Mouse (Mus musculus) MEL (cell line): Measurements from ENCODE around the gene Zfp810. TPM values are rescaled to one million over a fixed set of nuclear protein-coding genes. Genes with fewer than 3 reads are reported as not detected.

Source experiments
- DNase-seq: peaks from one replicate; pipeline ENCODE4 v3.0.0; 2011; ENCODE audit warnings: low read depth, low spot score
- H3K27ac ChIP-seq: 2 replicates; pipeline ENCODE4 v1.5.1; 2012; ENCODE audit warnings: low read depth, mild to moderate bottlenecking, control low read depth, low read length, moderate library complexity; ENCODE audit not compliant: control insufficient read depth
- H3K27me3 ChIP-seq, 2 experiments: fragments of 150-350 bp in 1 of 2; sonication (generic) in 1 of 2; 2 replicates each; pipeline ENCODE4 v1.6.1; 2012; ENCODE audit warnings: low read length in 2 of 2, mild to moderate bottlenecking in 2 of 2, improper control_type of control experiment in 1 of 2, moderate library complexity in 1 of 2; ENCODE audit not compliant: insufficient read depth in 2 of 2, control insufficient read depth in 1 of 2
- H3K36me3 ChIP-seq, 2 experiments: 2 replicates each; pipeline ENCODE4 v1.6.1; 2012 to 2014; ENCODE audit warnings: low read length in 2 of 2, improper control_type of control experiment in 1 of 2, inconsistent platforms in 1 of 2, mild to moderate bottlenecking in 1 of 2; ENCODE audit not compliant: insufficient read depth in 2 of 2, control insufficient read depth in 1 of 2
- H3K4me1 ChIP-seq, 2 experiments: fragments of 150-350 bp in 1 of 2; sonication (generic) in 1 of 2; 2 replicates each; pipeline ENCODE4 v1.6.1; 2012; ENCODE audit warnings: low read length in 2 of 2, improper control_type of control experiment in 1 of 2, mild to moderate bottlenecking in 1 of 2; ENCODE audit not compliant: insufficient read depth in 2 of 2, control insufficient read depth in 1 of 2
- H3K4me3 ChIP-seq, 2 experiments: fragments of 150-350 bp in 1 of 2; sonication (generic) in 1 of 2; 2 replicates each; pipeline ENCODE4 v1.5.1; 2012; ENCODE audit warnings: low read depth in 2 of 2, low read length in 2 of 2, mild to moderate bottlenecking in 2 of 2, moderate library complexity in 2 of 2, control low read depth in 1 of 2, improper control_type of control experiment in 1 of 2; ENCODE audit not compliant: control insufficient read depth in 1 of 2, insufficient read depth in 1 of 2
- H3K79me2 ChIP-seq: 2 replicates; pipeline ENCODE4 v1.6.1; 2012; ENCODE audit warnings: mild to moderate bottlenecking, low read length, moderate library complexity; ENCODE audit not compliant: control insufficient read depth, poor library complexity, insufficient read depth
- H3K9ac ChIP-seq: 2 replicates; pipeline ENCODE4 v1.6.1; 2012; ENCODE audit warnings: low read depth, mild to moderate bottlenecking, control low read depth, low read length, moderate library complexity; ENCODE audit not compliant: control insufficient read depth, poor library complexity, severe bottlenecking
- H3K9me3 ChIP-seq: fragments of 150-350 bp; sonication (generic); replicated peaks from 2 replicates; pipeline ENCODE4 v1.6.1; 2012; ENCODE audit warnings: mild to moderate bottlenecking, low read length, improper control_type of control experiment, moderate library complexity; ENCODE audit not compliant: insufficient read depth
- BHLHE40 ChIP-seq: IDR thresholded peaks from 2 replicates; pipeline ENCODE4 v1.6.1; 2012; ENCODE audit warnings: low read depth, mild to moderate bottlenecking, inconsistent platforms, low read length, improper control_type of control experiment, borderline replicate concordance
- CTCF ChIP-seq, 3 experiments: IDR thresholded peaks in 2 of 3; conservative IDR thresholded peaks in 1 of 3; 2 replicates each; pipeline ENCODE4 v1.5.1; 2011 to 2012; ENCODE audit warnings: low read length in 3 of 3, low read depth in 2 of 3, mild to moderate bottlenecking in 2 of 3, improper control_type of control experiment in 1 of 3, inconsistent platforms in 1 of 3, mixed read lengths in 1 of 3, moderate library complexity in 1 of 3; ENCODE audit not compliant: control insufficient read depth in 1 of 3, insufficient read depth in 1 of 3, poor library complexity in 1 of 3, severe bottlenecking in 1 of 3
- E2F4 ChIP-seq: IDR thresholded peaks from 2 replicates; pipeline ENCODE4 v1.6.1; 2011; ENCODE audit warnings: low read depth, low read length, improper control_type of control experiment, borderline replicate concordance
- ELF1 ChIP-seq: IDR thresholded peaks from 2 replicates; pipeline ENCODE4 v1.6.1; 2014; ENCODE audit warnings: low read depth, mild to moderate bottlenecking, inconsistent platforms, low read length, improper control_type of control experiment, moderate library complexity
- EP300 ChIP-seq, 2 experiments: IDR thresholded peaks; 2 replicates each; pipeline ENCODE4 v1.6.1; 2011; ENCODE audit warnings: improper control_type of control experiment in 2 of 2, low read length in 2 of 2, low read depth in 1 of 2, mild to moderate bottlenecking in 1 of 2
- ETS1 ChIP-seq: IDR thresholded peaks from 2 replicates; pipeline ENCODE4 v1.6.1; 2012; ENCODE audit warnings: low read depth, mild to moderate bottlenecking, inconsistent platforms, low read length, improper control_type of control experiment, moderate library complexity
- GABPA ChIP-seq: IDR thresholded peaks from 2 replicates; pipeline ENCODE4 v1.6.1; 2012; ENCODE audit warnings: low read depth, mild to moderate bottlenecking, inconsistent platforms, low read length, improper control_type of control experiment, moderate library complexity
- GATA1 ChIP-seq: IDR thresholded peaks from 2 replicates; pipeline ENCODE4 v1.6.1; 2011; ENCODE audit warnings: low read depth, low read length, improper control_type of control experiment
- HCFC1 ChIP-seq: IDR thresholded peaks from 2 replicates; pipeline ENCODE4 v1.6.1; 2012; ENCODE audit warnings: low read depth, mild to moderate bottlenecking, inconsistent platforms, low read length, improper control_type of control experiment, moderate library complexity
- JUND ChIP-seq: IDR thresholded peaks from 2 replicates; pipeline ENCODE4 v1.6.1; 2011; ENCODE audit warnings: low read depth, mild to moderate bottlenecking, improper control_type of control experiment, low read length
- KAT2A ChIP-seq: conservative IDR thresholded peaks from 2 replicates; pipeline ENCODE4 v1.6.1; 2012; ENCODE audit warnings: low read depth, low read length, improper control_type of control experiment, inconsistent platforms
- MAFK ChIP-seq: IDR thresholded peaks from 2 replicates; pipeline ENCODE4 v1.6.1; 2011; ENCODE audit warnings: low read depth, mild to moderate bottlenecking, low read length, improper control_type of control experiment, borderline replicate concordance
- MAX ChIP-seq: IDR thresholded peaks from 2 replicates; pipeline ENCODE4 v1.6.1; 2011; ENCODE audit warnings: low read length, improper control_type of control experiment
- MAZ ChIP-seq: IDR thresholded peaks from 2 replicates; pipeline ENCODE4 v1.6.1; 2012; ENCODE audit warnings: low read depth, mild to moderate bottlenecking, inconsistent platforms, low read length, improper control_type of control experiment
- MEF2A ChIP-seq: IDR thresholded peaks from 2 replicates; pipeline ENCODE4 v1.6.1; 2014; ENCODE audit warnings: low read depth, mild to moderate bottlenecking, inconsistent platforms, low read length, improper control_type of control experiment; ENCODE audit not compliant: poor library complexity, insufficient replicate concordance, severe bottlenecking; ENCODE audit errors: extremely low read depth
- MYB ChIP-seq: IDR thresholded peaks from 2 replicates; pipeline ENCODE4 v1.6.1; 2011; ENCODE audit warnings: mild to moderate bottlenecking, low read depth, low read length, improper control_type of control experiment
- MYC ChIP-seq: IDR thresholded peaks from 2 replicates; pipeline ENCODE4 v1.6.1; 2011; ENCODE audit warnings: low read depth, mild to moderate bottlenecking, low read length, improper control_type of control experiment, moderate library complexity
- NELFE ChIP-seq: IDR thresholded peaks from 2 replicates; pipeline ENCODE4 v1.6.1; 2011; ENCODE audit warnings: low read depth, low read length, improper control_type of control experiment
- NRF1 ChIP-seq: IDR thresholded peaks from 2 replicates; pipeline ENCODE4 v1.6.1; 2014; ENCODE audit warnings: low read depth, mild to moderate bottlenecking, inconsistent platforms, low read length, improper control_type of control experiment, moderate library complexity; ENCODE audit not compliant: poor library complexity, insufficient read depth, severe bottlenecking
- POLR2A ChIP-seq, 2 experiments: IDR thresholded peaks; 2 replicates each; pipeline ENCODE4 v1.6.1; 2011 to 2012; ENCODE audit warnings: low read length in 2 of 2, mild to moderate bottlenecking in 2 of 2, control low read depth in 1 of 2, improper control_type of control experiment in 1 of 2, low read depth in 1 of 2, moderate library complexity in 1 of 2; ENCODE audit not compliant: control insufficient read depth in 1 of 2, insufficient read depth in 1 of 2, poor library complexity in 1 of 2
- POLR2AphosphoS2 ChIP-seq: IDR thresholded peaks from 2 replicates; pipeline ENCODE4 v1.6.1; 2011; ENCODE audit warnings: low read length, improper control_type of control experiment
- POLR2AphosphoS5 ChIP-seq: IDR thresholded peaks from 2 replicates; pipeline ENCODE4 v1.6.1; 2012; ENCODE audit warnings: low read depth, borderline replicate concordance, mild to moderate bottlenecking, inconsistent platforms, low read length, moderate library complexity, mixed read lengths
- RAD21 ChIP-seq: IDR thresholded peaks from 2 replicates; pipeline ENCODE4 v1.6.1; 2011; ENCODE audit warnings: mild to moderate bottlenecking, low read depth, low read length, improper control_type of control experiment
- RCOR1 ChIP-seq: IDR thresholded peaks from 2 replicates; pipeline ENCODE4 v1.6.1; 2012; ENCODE audit warnings: low read depth, mild to moderate bottlenecking, inconsistent platforms, low read length, improper control_type of control experiment
- SIN3A ChIP-seq: IDR thresholded peaks from 2 replicates; pipeline ENCODE4 v1.6.1; 2012; ENCODE audit warnings: low read length, improper control_type of control experiment, inconsistent platforms
- SMC3 ChIP-seq: IDR thresholded peaks from 2 replicates; pipeline ENCODE4 v1.6.1; 2011; ENCODE audit warnings: low read depth, low read length, improper control_type of control experiment
- TAL1 ChIP-seq: IDR thresholded peaks from 2 replicates; pipeline ENCODE4 v1.6.1; 2012; ENCODE audit warnings: mild to moderate bottlenecking, inconsistent platforms, low read length, moderate library complexity, mixed read lengths
- TBP ChIP-seq: IDR thresholded peaks from 2 replicates; pipeline ENCODE4 v1.8.0; 2011; ENCODE audit warnings: low read depth, low read length, improper control_type of control experiment
- TCF12 ChIP-seq: IDR thresholded peaks from 2 replicates; pipeline ENCODE4 v1.6.1; 2014; ENCODE audit warnings: low read depth, mild to moderate bottlenecking, inconsistent platforms, low read length, improper control_type of control experiment, moderate library complexity
- UBTF ChIP-seq: IDR thresholded peaks from 2 replicates; pipeline ENCODE4 v1.6.1; 2012; ENCODE audit warnings: low read depth, mild to moderate bottlenecking, inconsistent platforms, low read length, improper control_type of control experiment, moderate library complexity, borderline replicate concordance; ENCODE audit not compliant: insufficient read depth
- USF1 ChIP-seq: IDR thresholded peaks from 2 replicates; pipeline ENCODE4 v1.6.1; 2014; ENCODE audit warnings: low read depth, mild to moderate bottlenecking, inconsistent platforms, low read length, improper control_type of control experiment, moderate library complexity
- ZC3H11A ChIP-seq: IDR thresholded peaks from 2 replicates; pipeline ENCODE4 v1.6.1; 2012; ENCODE audit warnings: low read depth, mild to moderate bottlenecking, inconsistent platforms, low read length, improper control_type of control experiment
- ZMIZ1 ChIP-seq: IDR thresholded peaks from 2 replicates; pipeline ENCODE4 v1.6.1; 2012; ENCODE audit warnings: low read depth, mild to moderate bottlenecking, inconsistent platforms, low read length, improper control_type of control experiment, moderate library complexity
- polyA plus RNA-seq, 2 experiments: library from polyadenylated mRNA; stranded (reverse) in 1 of 2; unstranded in 1 of 2; fragments of >175 nt in 1 of 2; fragments of >200 nt in 1 of 2; gene quantifications; 2 replicates each; pipeline versions ENCODE4 v1.2.1 to v1.2.4; 2012; ENCODE audit warnings: low replicate concordance in 2 of 2, low read depth in 1 of 2; ENCODE audit not compliant: insufficient read length in 2 of 2, insufficient read depth in 1 of 2, missing spikeins in 1 of 2
- total RNA-seq: library from RNA; depleted of rRNA; stranded (reverse); fragments of 300-350 nt; gene quantifications from 2 replicates; pipeline ENCODE4 v1.2.3, GENCODE M21; 2012

Zfp810 gene
- total and polyA plus RNA-seq, 3 experiments, result 0.13 TPM; not detected in 2

DNA sequence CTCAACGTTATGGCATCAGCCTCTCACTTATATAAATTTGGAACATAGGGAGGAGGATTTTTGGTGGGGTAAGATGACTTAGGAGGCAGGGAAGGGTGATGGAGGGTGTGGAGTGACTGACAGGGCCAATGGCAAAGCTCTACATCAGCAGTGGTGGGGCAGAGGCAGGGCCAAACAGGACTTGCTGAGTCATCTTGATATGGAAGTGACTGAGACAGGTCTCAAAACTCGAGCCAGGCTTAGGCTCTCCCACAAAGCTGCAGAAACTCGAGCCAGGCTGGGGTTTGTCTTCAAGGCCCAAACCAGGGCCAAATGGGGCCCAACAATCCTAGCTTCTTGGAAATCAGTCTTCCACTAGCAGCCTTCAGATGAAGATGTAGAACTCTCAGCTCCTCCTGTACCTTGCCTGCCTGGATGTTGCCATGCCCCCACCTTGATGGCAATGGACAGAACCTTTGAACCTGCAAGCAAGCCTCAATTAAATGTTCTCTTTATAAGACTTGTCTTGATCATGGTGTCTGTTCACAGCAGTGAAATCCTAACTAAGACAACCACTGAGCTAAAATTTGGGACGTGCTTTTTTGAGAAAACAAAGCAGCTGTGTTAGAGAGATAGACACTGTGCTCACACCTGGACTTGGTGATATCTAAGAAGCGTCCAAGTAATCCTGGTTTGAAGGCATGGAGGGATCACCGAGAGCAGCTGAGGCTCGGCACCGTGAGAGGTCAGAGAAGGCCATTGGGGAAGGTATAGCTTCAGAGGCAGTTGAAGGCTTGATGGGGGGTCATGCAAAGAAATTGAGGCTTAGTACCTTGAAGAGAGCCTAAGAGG lies 15.1 kb upstream of the Zfp810 start:
- peak; percentile 74 for TF ChIP-seq MAX
- no peak for TF ChIP-seq UBTF
- TF ChIP-seq RCOR1, result peak; percentile 58
- TF ChIP-seq SIN3A, result peak; percentile 71
- peak; percentile 67 for TF ChIP-seq HCFC1
- TF ChIP-seq JUND, result peak; percentile 63
- peak in 1 of 2 experiments; percentile 62; a peak in 1 of 4 replicates for TF ChIP-seq POLR2A (IDR thresholded peaks at IDR 0.05; ENCODE audit: control insufficient read depth in 1 of 2, insufficient read depth in 1 of 2, low read depth in 1 of 2, low read length in 2 of 2, poor library complexity in 1 of 2)
- peak; percentile 53; the same call in 1 of the 2 replicates for TF ChIP-seq ZC3H11A
- peak; percentile 21; the same call in 1 of the 2 replicates for TF ChIP-seq POLR2AphosphoS2
- TF ChIP-seq EP300 (IDR thresholded peaks at IDR 0.05; ENCODE audit: low read depth in 1 of 2, low read length in 2 of 2), result peak; percentile 72 to 73
- TF ChIP-seq TCF12, result peak; percentile 67; the same call in 1 of the 2 replicates
- peak; percentile 68 for TF ChIP-seq ELF1
- peak; percentile 71 for TF ChIP-seq NELFE
- TF ChIP-seq ETS1, result peak; percentile 78
- no peak for TF ChIP-seq MYB
- TF ChIP-seq MAZ, result 0 out of 2 replicates have a peak, but pooled peaks have one; percentile 49
- peak; percentile 70; the same call in 1 of the 2 replicates for TF ChIP-seq ZMIZ1
- TF ChIP-seq USF1, result no peak
- TF ChIP-seq NRF1, result no peak
- TF ChIP-seq GABPA, result peak; percentile 98
- TF ChIP-seq CTCF (IDR thresholded peaks at IDR 0.05 in 2 of 3, conservative IDR thresholded peaks at IDR 0.05 in 1 of 3; ENCODE audit: control insufficient read depth in 1 of 3, insufficient read depth in 1 of 3, low read depth in 2 of 3, low read length in 3 of 3, poor library complexity in 1 of 3, severe bottlenecking in 1 of 3), result no peak
- TF ChIP-seq RAD21, result no peak; the same call in 1 of the 2 replicates
- TF ChIP-seq GATA1, result no peak
- TF ChIP-seq MAFK, result peak; percentile 98
- TF ChIP-seq MYC, result 0 out of 2 replicates have a peak, but pooled peaks have one; percentile 49
- TF ChIP-seq MEF2A, result 0 out of 2 replicates have a peak, but pooled peaks have one; percentile 4
- peak; percentile 49 for TF ChIP-seq TAL1
- TF ChIP-seq POLR2AphosphoS5, result no peak
- peak; percentile 80 for TF ChIP-seq KAT2A
- peak; percentile 80 for TF ChIP-seq TBP
- TF ChIP-seq SMC3, result no peak
- peak; percentile 59; the same call in 1 of the 2 replicates for TF ChIP-seq E2F4
- 0 out of 2 replicates have a peak, but pooled peaks have one; percentile 8 for TF ChIP-seq BHLHE40
- Histone ChIP-seq H3K9ac (peak overlapping the region; percentile 42), H3K4me3 (no peak overlapping the region), H3K79me2 (no peaks in the 10 kb centered on the region; the same call in 1 of the 2 replicates), H3K9me3 (no peaks in the 10 kb centered on the region), H3K4me1 (peaks cover 11 to 25% of the 10 kb centered on the region in 2 experiments), H3K27me3 (no peaks in the 10 kb centered on the region), H3K36me3 (peaks cover 0 to 15% of the 10 kb centered on the region in 2 experiments; a peak in 2 of 4 replicates), H3K27ac (peak overlapping the region; percentile 57)
- peak; percentile 95 for DNase-seq
